Comparison of ENCODE assay signal across 24 mouse cellular contexts in the genomic region with DNA sequence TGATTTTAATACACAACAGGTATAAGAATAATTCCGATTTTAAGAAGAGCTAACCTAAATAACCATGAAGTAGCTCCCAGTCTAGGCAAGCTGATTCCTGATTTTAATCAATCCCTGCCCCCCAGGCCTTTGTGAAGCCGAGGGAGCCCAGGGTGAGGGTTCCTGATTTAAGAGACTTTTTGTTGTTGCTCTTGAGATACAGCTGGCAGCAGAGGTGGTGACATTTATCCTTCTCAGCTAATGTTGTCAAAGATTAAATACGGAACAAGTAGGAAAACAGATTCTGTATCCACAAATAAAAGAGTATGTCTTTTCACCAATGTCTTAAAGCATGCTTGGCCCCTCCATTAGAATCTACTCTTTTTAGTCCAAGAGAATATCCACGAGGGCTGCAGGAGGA. TPM values are rescaled to one million over a fixed set of nuclear protein-coding genes. Genes with fewer than 3 reads are reported as not detected.
DNase-seq lines count a peak whose midpoint lies in the region; ATAC-seq and TF ChIP-seq lines count a peak whose summit lies in the region.
"Had no signal": no experiment of that assay in that cellular context is flagged by ENCODE, and none has a peak within 500 bp of the region (broad histone marks: within the 10 kb centered on the region; RNA-seq: fewer than 3 reads in every experiment).

No protein-coding gene starts in this region.

- H3K36me3 ChIP-seq in hindbrain, postnatal 0 days (ENCODE audit: insufficient read depth, low read length) = no peaks in the 10 kb centered on the region
- H3K36me3 ChIP-seq in hindbrain, embryonic 12.5 days = no peaks in the 10 kb centered on the region
- H3K36me3 ChIP-seq in midbrain, embryonic 16.5 days (ENCODE audit: control insufficient read depth, insufficient read depth, low read length) = no peaks in the 10 kb centered on the region
- H3K36me3 ChIP-seq in midbrain, embryonic 14.5 days (ENCODE audit: control insufficient read depth, insufficient read depth, low read length) = no peaks in the 10 kb centered on the region
- no peaks in the 10 kb centered on the region for H3K36me3 ChIP-seq in neural tube, embryonic 15.5 days
- H3K36me3 ChIP-seq: forebrain, embryonic 10.5 days; hindbrain, embryonic 10.5 days had no signal

- H3K4me3 ChIP-seq in hindbrain, postnatal 0 days (ENCODE audit: low read length) = no peak overlapping the region
- no peak overlapping the region for H3K4me3 ChIP-seq in hindbrain, embryonic 12.5 days
- no peak overlapping the region for H3K4me3 ChIP-seq in midbrain, embryonic 16.5 days (ENCODE audit: low read depth, low read length)
- H3K4me3 ChIP-seq in midbrain, embryonic 14.5 days (replicated peaks; ENCODE audit: low read depth, low read length) = no peak overlapping the region
- H3K4me3 ChIP-seq in neural tube, embryonic 15.5 days (replicated peaks) = no peak overlapping the region
- H3K4me3 ChIP-seq: forebrain, embryonic 10.5 days; forebrain, embryonic 13.5 days; hindbrain, embryonic 10.5 days had no signal

- no peak overlapping the region for H3K9ac ChIP-seq in hindbrain, postnatal 0 days (replicated peaks; ENCODE audit: low read length)
- H3K9ac ChIP-seq in hindbrain, embryonic 12.5 days = no peak overlapping the region
- no peak overlapping the region for H3K9ac ChIP-seq in midbrain, embryonic 16.5 days (ENCODE audit: low read depth, low read length)
- H3K9ac ChIP-seq in midbrain, embryonic 14.5 days (replicated peaks; ENCODE audit: low read length) = no peak overlapping the region
- H3K9ac ChIP-seq in neural tube, embryonic 15.5 days (replicated peaks) = no peak overlapping the region
- H3K9ac ChIP-seq: forebrain, embryonic 13.5 days had no signal

- no peaks in the 10 kb centered on the region for H3K9me3 ChIP-seq in hindbrain, postnatal 0 days (ENCODE audit: low read length)
- H3K9me3 ChIP-seq in hindbrain, embryonic 12.5 days (replicated peaks) = no peaks in the 10 kb centered on the region
- H3K9me3 ChIP-seq in midbrain, embryonic 16.5 days (replicated peaks; ENCODE audit: control insufficient read depth, low read length, poor library complexity, severe bottlenecking) = no peaks in the 10 kb centered on the region
- H3K9me3 ChIP-seq in midbrain, embryonic 14.5 days (ENCODE audit: control insufficient read depth, low read length) = no peaks in the 10 kb centered on the region
- no peaks in the 10 kb centered on the region for H3K9me3 ChIP-seq in neural tube, embryonic 15.5 days (replicated peaks)
- H3K9me3 ChIP-seq: forebrain, embryonic 10.5 days; forebrain, embryonic 13.5 days; hindbrain, embryonic 10.5 days had no signal

- H3K4me2 ChIP-seq in hindbrain, postnatal 0 days (ENCODE audit: low read depth, low read length) = no peak overlapping the region
- H3K4me2 ChIP-seq in hindbrain, embryonic 12.5 days (replicated peaks) = no peak overlapping the region
- no peak overlapping the region for H3K4me2 ChIP-seq in midbrain, embryonic 16.5 days (ENCODE audit: low read length)
- H3K4me2 ChIP-seq in midbrain, embryonic 14.5 days (ENCODE audit: low read length) = no peak overlapping the region
- H3K4me2 ChIP-seq in neural tube, embryonic 15.5 days = no peak overlapping the region
- H3K4me2 ChIP-seq: forebrain, embryonic 13.5 days; heart, embryonic 11.5 days had no signal

- no peak for ATAC-seq in hindbrain, postnatal 0 days
- no peak for ATAC-seq in hindbrain, embryonic 12.5 days (ENCODE audit: low FRiP score)
- no peak for ATAC-seq in midbrain, embryonic 16.5 days
- ATAC-seq in midbrain, embryonic 14.5 days (ENCODE audit: low FRiP score, low TSS enrichment) = no peak
- no peak for ATAC-seq in neural tube, embryonic 15.5 days (ENCODE audit: low FRiP score)
- ATAC-seq: CD4-positive, CD25-positive, alpha-beta regulatory T cell, adult 4 months; forebrain, embryonic 13.5 days; forebrain, embryonic 16.5 days; hindbrain, embryonic 16.5 days; inflammation-experienced regulatory T-cells, adult 6 months had no signal

- no peaks in the 10 kb centered on the region for H3K4me1 ChIP-seq in hindbrain, postnatal 0 days (ENCODE audit: insufficient read depth, low read length)
- H3K4me1 ChIP-seq in hindbrain, embryonic 12.5 days = 0 out of 2 replicates have a peak, but pooled peaks cover 3% of the 10 kb centered on the region
- no peaks in the 10 kb centered on the region; the same call in 1 of the 2 replicates for H3K4me1 ChIP-seq in midbrain, embryonic 16.5 days (ENCODE audit: control insufficient read depth, insufficient read depth, low read length)
- 0 out of 2 replicates have a peak, but pooled peaks cover 4% of the 10 kb centered on the region for H3K4me1 ChIP-seq in midbrain, embryonic 14.5 days (ENCODE audit: control insufficient read depth, insufficient read depth, low read length)
- peaks cover 10% of the 10 kb centered on the region for H3K4me1 ChIP-seq in neural tube, embryonic 15.5 days

- H3K27ac ChIP-seq in hindbrain, postnatal 0 days = 0 out of 2 replicates have a peak overlapping the region, but pooled peaks have one; percentile 48
- H3K27ac ChIP-seq in hindbrain, embryonic 12.5 days = no peak overlapping the region
- 0 out of 2 replicates have a peak overlapping the region, but pooled peaks have one; percentile 8 for H3K27ac ChIP-seq in midbrain, embryonic 16.5 days (ENCODE audit: low read length)
- H3K27ac ChIP-seq in midbrain, embryonic 14.5 days (replicated peaks; ENCODE audit: low read depth, low read length) = no peak overlapping the region
- peak overlapping the region; percentile 41; the same call in 1 of the 2 replicates for H3K27ac ChIP-seq in neural tube, embryonic 15.5 days (replicated peaks)
- H3K27ac ChIP-seq: forebrain, embryonic 10.5 days; forebrain, embryonic 13.5 days; hindbrain, embryonic 10.5 days had no signal

- H3K27me3 ChIP-seq in hindbrain, postnatal 0 days (ENCODE audit: insufficient read depth, low read length) = no peaks in the 10 kb centered on the region
- no peaks in the 10 kb centered on the region for H3K27me3 ChIP-seq in hindbrain, embryonic 12.5 days
- no peaks in the 10 kb centered on the region for H3K27me3 ChIP-seq in midbrain, embryonic 16.5 days (ENCODE audit: control insufficient read depth, insufficient read depth, low read depth, low read length)
- H3K27me3 ChIP-seq in midbrain, embryonic 14.5 days (ENCODE audit: control insufficient read depth, insufficient read depth, low read length) = no peaks in the 10 kb centered on the region
- H3K27me3 ChIP-seq in neural tube, embryonic 15.5 days (replicated peaks) = no peaks in the 10 kb centered on the region
- H3K27me3 ChIP-seq: forebrain, embryonic 13.5 days had no signal

- no peak for TF ChIP-seq CTCF in hindbrain, postnatal 0 days (IDR thresholded peaks at IDR 0.05; ENCODE audit: low read depth)

- DNase-seq in hindbrain, postnatal 0 days (ENCODE audit: low spot score) = no peak
- DNase-seq in midbrain, embryonic 14.5 days = no peak
- DNase-seq in cerebellum, postnatal 4 days (ENCODE audit: low spot score in 2 of 2) = no peak
- DNase-seq: adrenal gland, adult 2 months; adrenal gland, postnatal 14 days; cerebellum, adult 11 months; cerebellum, adult 2 months; cerebellum, adult 9-11 months; cerebellum, postnatal 25 days; gastrocnemius, postnatal 10 days; gastrocnemius, postnatal 36 days; heart, postnatal 36 days had no signal

- WGBS in hindbrain, postnatal 0 days = 43% methylated on average over 4 of the region's 4 CpGs
- 65% methylated on average over 4 of the region's 4 CpGs for WGBS in hindbrain, embryonic 12.5 days
- 44% methylated on average over 4 of the region's 4 CpGs for whole genome bisulfite sequencing in midbrain, embryonic 16.5 days
- WGBS in midbrain, embryonic 14.5 days = 43% methylated on average over 4 of the region's 4 CpGs
- 30% methylated on average over 4 of the region's 4 CpGs for WGBS in neural tube, embryonic 15.5 days

RNA-seq across cellular contexts. Expression of gene Paqr8, which starts 9.9 kb away (rescaled TPM):
- total RNA-seq in hindbrain, postnatal 0 days (2014; rRNA removed) = 187 and 212 TPM in 2 replicates
- polyA plus RNA-seq in hindbrain, postnatal 0 days (2015; fragmentation: Nextera tagmentation; extraction: Ambion mirVana) = 47.8 and 51.6 TPM in 2 replicates
- 15.6 and 16.4 TPM in 2 replicates for polyA plus RNA-seq in hindbrain, embryonic 12.5 days (2016; fragmentation: Nextera tagmentation; extraction: Ambion mirVana)
- polyA plus RNA-seq in midbrain, embryonic 16.5 days (2015; fragmentation: Nextera tagmentation; extraction: Ambion mirVana) = 33.7 and 34.1 TPM in 2 replicates
- 25.7 and 26.7 TPM in 2 replicates for polyA plus RNA-seq in midbrain, embryonic 14.5 days (2014; fragmentation: Nextera tagmentation; extraction: Ambion mirVana)
- 22.4 and 25.8 TPM in 2 replicates for polyA plus RNA-seq in neural tube, embryonic 15.5 days (2015; fragmentation: Nextera tagmentation; extraction: Ambion mirVana)

RNA-seq across cellular contexts. Expression of gene Efhc1, which starts 51.1 kb away (rescaled TPM):
- total RNA-seq in hindbrain, postnatal 0 days (2014; rRNA removed) = 2.7 and 8.1 TPM in 2 replicates
- 3.4 and 3.9 TPM in 2 replicates for polyA plus RNA-seq in hindbrain, postnatal 0 days (2015; fragmentation: Nextera tagmentation; extraction: Ambion mirVana)
- polyA plus RNA-seq in hindbrain, embryonic 12.5 days (2016; fragmentation: Nextera tagmentation; extraction: Ambion mirVana) = 4.4 and 4.5 TPM in 2 replicates
- polyA plus RNA-seq in midbrain, embryonic 16.5 days (2015; fragmentation: Nextera tagmentation; extraction: Ambion mirVana) = 2.0 and 2.5 TPM in 2 replicates
- polyA plus RNA-seq in midbrain, embryonic 14.5 days (2014; fragmentation: Nextera tagmentation; extraction: Ambion mirVana) = 0.82 and 2.1 TPM in 2 replicates
- 1.3 and 1.9 TPM in 2 replicates for polyA plus RNA-seq in neural tube, embryonic 15.5 days (2015; fragmentation: Nextera tagmentation; extraction: Ambion mirVana)
- total RNA-seq: MEL had no signal

Comparison
In these comparisons a context has a peak if more than half of its experiments do, and no peak if none do; other contexts are left out.
1. H3K27ac ChIP-seq: peak in hindbrain, postnatal 0 days (single experiment), midbrain, embryonic 16.5 days (single experiment) and neural tube, embryonic 15.5 days (single experiment); none in hindbrain, embryonic 12.5 days (single experiment) and midbrain, embryonic 14.5 days (single experiment).